Mouse (Mus musculus) CH12.LX (cell line): ENCODE results near the gene Psme1. TPM values are rescaled to one million over a fixed set of nuclear protein-coding genes. Genes with fewer than 3 reads are reported as not detected.

Experiments
- DNase-seq: peaks from one replicate; pipeline ENCODE4 v3.0.0-alpha.2; 2013; ENCODE audit errors: extremely low read depth
- H3K27ac ChIP-seq: 2 replicates; pipeline ENCODE4 v1.5.1; 2012; ENCODE audit warnings: low read depth, mild to moderate bottlenecking, control low read depth, moderate library complexity; ENCODE audit not compliant: insufficient read depth
- H3K27me3 ChIP-seq: replicated peaks from 2 replicates; pipeline ENCODE3; 2012; ENCODE audit warnings: inconsistent platforms
- H3K36me3 ChIP-seq, 2 experiments: replicated peaks in 1 of 2; 2 replicates each; pipeline versions ENCODE3 to v1.6.1; 2012; ENCODE audit warnings: inconsistent platforms in 1 of 2, low read length in 1 of 2, mild to moderate bottlenecking in 1 of 2, mixed read lengths in 1 of 2, moderate library complexity in 1 of 2; ENCODE audit not compliant: control insufficient read depth in 1 of 2, insufficient read depth in 1 of 2
- H3K4me1 ChIP-seq, 2 experiments: 2 replicates each; pipeline ENCODE4 v1.6.1; 2012; ENCODE audit warnings: inconsistent platforms in 1 of 2, moderate library complexity in 1 of 2; ENCODE audit not compliant: insufficient read depth in 2 of 2, control insufficient read depth in 1 of 2
- H3K4me2 ChIP-seq: 2 replicates; pipeline ENCODE4 v1.6.1; 2012; ENCODE audit warnings: low read depth, mild to moderate bottlenecking, control low read depth; ENCODE audit not compliant: poor library complexity, insufficient read depth, severe bottlenecking
- H3K4me3 ChIP-seq, 3 experiments: fragments of 150-350 bp in 1 of 3; sonication (generic) in 1 of 3; replicated peaks in 1 of 3; 2 replicates each; pipeline versions ENCODE3 to v1.5.1; 2011 to 2012; ENCODE audit warnings: low read depth in 2 of 3, low read length in 2 of 3, mild to moderate bottlenecking in 2 of 3, moderate library complexity in 2 of 3, control low read depth in 1 of 3, improper control_type of control experiment in 1 of 3, inconsistent platforms in 1 of 3, mixed read lengths in 1 of 3; ENCODE audit not compliant: poor library complexity in 1 of 3
- H3K79me2 ChIP-seq: replicated peaks from 2 replicates; pipeline ENCODE4 v1.6.1; 2012; ENCODE audit warnings: mild to moderate bottlenecking, moderate library complexity; ENCODE audit not compliant: control insufficient read depth, poor library complexity, insufficient read depth, severe bottlenecking; ENCODE audit errors: extremely low read depth
- H3K9ac ChIP-seq: 2 replicates; pipeline ENCODE4 v1.6.1; 2012; ENCODE audit warnings: low read depth, mild to moderate bottlenecking, control low read depth, moderate library complexity; ENCODE audit not compliant: insufficient read depth
- H3K9me3 ChIP-seq: replicated peaks from 2 replicates; pipeline ENCODE3; 2012; ENCODE audit warnings: low read length, inconsistent platforms, mixed read lengths
- BHLHE40 ChIP-seq: IDR thresholded peaks from 2 replicates; pipeline ENCODE4 v1.6.1; 2011; ENCODE audit warnings: mild to moderate bottlenecking, low read depth, low read length, improper control_type of control experiment
- CHD1 ChIP-seq: IDR thresholded peaks from 2 replicates; pipeline ENCODE4 v1.6.1; 2012; ENCODE audit warnings: low read depth, low read length, improper control_type of control experiment, inconsistent platforms
- CHD2 ChIP-seq: IDR thresholded peaks from 2 replicates; pipeline ENCODE4 v1.6.1; 2011; ENCODE audit warnings: low read length, improper control_type of control experiment
- CTCF ChIP-seq, 2 experiments: IDR thresholded peaks in 1 of 2; conservative IDR thresholded peaks in 1 of 2; 2 replicates each; pipeline ENCODE4 v1.5.1; 2011 to 2012; ENCODE audit warnings: low read depth in 2 of 2, low read length in 2 of 2, improper control_type of control experiment in 1 of 2, inconsistent platforms in 1 of 2, mild to moderate bottlenecking in 1 of 2, moderate library complexity in 1 of 2
- E2F4 ChIP-seq: IDR thresholded peaks from 2 replicates; pipeline ENCODE4 v1.6.1; 2011; ENCODE audit warnings: low read depth, low read length, improper control_type of control experiment; ENCODE audit not compliant: insufficient replicate concordance
- ELF1 ChIP-seq: IDR thresholded peaks from 2 replicates; pipeline ENCODE4 v1.6.1; 2014; ENCODE audit warnings: low read depth, mild to moderate bottlenecking, inconsistent platforms, low read length, improper control_type of control experiment
- EP300 ChIP-seq: IDR thresholded peaks from 2 replicates; pipeline ENCODE4 v1.6.1; 2011; ENCODE audit warnings: low read length, improper control_type of control experiment
- ETS1 ChIP-seq: conservative IDR thresholded peaks from 2 replicates; pipeline ENCODE4 v1.6.1; 2012; ENCODE audit warnings: low read depth, mild to moderate bottlenecking, inconsistent platforms, low read length, improper control_type of control experiment, moderate library complexity
- GABPA ChIP-seq: IDR thresholded peaks from 2 replicates; pipeline ENCODE4 v1.6.1; 2012; ENCODE audit warnings: low read depth, low read length, improper control_type of control experiment, inconsistent platforms; ENCODE audit not compliant: insufficient replicate concordance
- HCFC1 ChIP-seq: IDR thresholded peaks from 2 replicates; pipeline ENCODE4 v1.6.1; 2012; ENCODE audit warnings: low read depth, mild to moderate bottlenecking, inconsistent platforms, low read length, improper control_type of control experiment
- IRF4 ChIP-seq: IDR thresholded peaks from 2 replicates; pipeline ENCODE4 v1.6.1; 2014; ENCODE audit warnings: low read depth, mild to moderate bottlenecking, inconsistent platforms, low read length, improper control_type of control experiment
- JUN ChIP-seq: IDR thresholded peaks from 2 replicates; pipeline ENCODE4 v1.6.1; 2011; ENCODE audit warnings: low read depth, mild to moderate bottlenecking, low read length, improper control_type of control experiment, moderate library complexity; ENCODE audit not compliant: insufficient read depth
- JUND ChIP-seq: conservative IDR thresholded peaks from 2 replicates; pipeline ENCODE4 v1.6.1; 2011; ENCODE audit warnings: low read depth, low read length, improper control_type of control experiment
- KAT2A ChIP-seq: IDR thresholded peaks from 2 replicates; pipeline ENCODE4 v1.6.1; 2012; ENCODE audit warnings: low read length, improper control_type of control experiment, inconsistent platforms; ENCODE audit not compliant: insufficient replicate concordance
- MAFK ChIP-seq: IDR thresholded peaks from 2 replicates; pipeline ENCODE4 v1.6.1; 2011; ENCODE audit warnings: low read length, improper control_type of control experiment; ENCODE audit not compliant: insufficient replicate concordance
- MAX ChIP-seq: IDR thresholded peaks from 2 replicates; pipeline ENCODE4 v1.6.1; 2011; ENCODE audit warnings: low read length, improper control_type of control experiment
- MAZ ChIP-seq: IDR thresholded peaks from 2 replicates; pipeline ENCODE4 v1.6.1; 2012; ENCODE audit warnings: low read depth, mild to moderate bottlenecking, inconsistent platforms, low read length, improper control_type of control experiment, moderate library complexity
- MEF2A ChIP-seq: IDR thresholded peaks from 2 replicates; pipeline ENCODE4 v1.6.1; 2014; ENCODE audit warnings: low read depth, mild to moderate bottlenecking, inconsistent platforms, low read length, improper control_type of control experiment, borderline replicate concordance
- MXI1 ChIP-seq: IDR thresholded peaks from 2 replicates; pipeline ENCODE4 v1.6.1; 2011; ENCODE audit warnings: mild to moderate bottlenecking, low read depth, low read length, improper control_type of control experiment
- MYC ChIP-seq: IDR thresholded peaks from 2 replicates; pipeline ENCODE4 v1.6.1; 2011; ENCODE audit warnings: low read depth, mild to moderate bottlenecking, improper control_type of control experiment, low read length
- NELFE ChIP-seq: IDR thresholded peaks from 2 replicates; pipeline ENCODE4 v1.6.1; 2011; ENCODE audit warnings: low read depth, low read length, improper control_type of control experiment
- NRF1 ChIP-seq: IDR thresholded peaks from 2 replicates; pipeline ENCODE4 v1.6.1; 2014; ENCODE audit warnings: low read depth, mild to moderate bottlenecking, inconsistent platforms, low read length, improper control_type of control experiment, moderate library complexity
- PAX5 ChIP-seq: IDR thresholded peaks from 2 replicates; pipeline ENCODE4 v1.6.1; 2012; ENCODE audit warnings: low read length, inconsistent platforms, mixed read lengths
- POLR2A ChIP-seq: IDR thresholded peaks from 2 replicates; pipeline ENCODE4 v1.6.1; 2011; ENCODE audit warnings: low read depth, mild to moderate bottlenecking, improper control_type of control experiment, low read length
- POLR2AphosphoS2 ChIP-seq: IDR thresholded peaks from 2 replicates; pipeline ENCODE4 v1.6.1; 2011; ENCODE audit warnings: low read depth, low read length, improper control_type of control experiment
- RAD21 ChIP-seq: IDR thresholded peaks from 2 replicates; pipeline ENCODE4 v1.6.1; 2011; ENCODE audit warnings: low read depth, mild to moderate bottlenecking, low read length, improper control_type of control experiment, moderate library complexity
- RCOR1 ChIP-seq: conservative IDR thresholded peaks from 2 replicates; pipeline ENCODE4 v1.6.1; 2012; ENCODE audit warnings: low read depth, mild to moderate bottlenecking, inconsistent platforms, low read length, improper control_type of control experiment
- SIN3A ChIP-seq: IDR thresholded peaks from 2 replicates; pipeline ENCODE4 v1.6.1; 2012; ENCODE audit warnings: low read length, improper control_type of control experiment, inconsistent platforms
- SMC3 ChIP-seq: IDR thresholded peaks from 2 replicates; pipeline ENCODE4 v1.6.1; 2011; ENCODE audit warnings: low read depth, low read length, improper control_type of control experiment
- TBP ChIP-seq: conservative IDR thresholded peaks from 2 replicates; pipeline ENCODE4 v1.6.1; 2011; ENCODE audit warnings: low read depth, low read length, improper control_type of control experiment
- TCF12 ChIP-seq: IDR thresholded peaks from 2 replicates; pipeline ENCODE4 v1.6.1; 2014; ENCODE audit warnings: low read depth, mild to moderate bottlenecking, inconsistent platforms, low read length, improper control_type of control experiment
- UBTF ChIP-seq: IDR thresholded peaks from 2 replicates; pipeline ENCODE4 v1.6.1; 2012; ENCODE audit warnings: low read depth, mild to moderate bottlenecking, inconsistent platforms, low read length, improper control_type of control experiment, moderate library complexity
- USF1 ChIP-seq: IDR thresholded peaks from 2 replicates; pipeline ENCODE4 v1.6.1; 2014; ENCODE audit warnings: low read depth, mild to moderate bottlenecking, inconsistent platforms, low read length, improper control_type of control experiment
- USF2 ChIP-seq: conservative IDR thresholded peaks from 2 replicates; pipeline ENCODE4 v1.6.1; 2011; ENCODE audit warnings: low read depth, low read length, improper control_type of control experiment
- ZC3H11A ChIP-seq: IDR thresholded peaks from 2 replicates; pipeline ENCODE4 v1.6.1; 2012; ENCODE audit warnings: low read depth, mild to moderate bottlenecking, inconsistent platforms, low read length, improper control_type of control experiment
- ZKSCAN1 ChIP-seq: IDR thresholded peaks from 2 replicates; pipeline ENCODE4 v1.6.1; 2012; ENCODE audit warnings: low read depth, inconsistent platforms, low read length, improper control_type of control experiment, borderline replicate concordance
- ZMIZ1 ChIP-seq: IDR thresholded peaks from 2 replicates; pipeline ENCODE4 v1.6.1; 2012; ENCODE audit warnings: low read depth, mild to moderate bottlenecking, inconsistent platforms, low read length, improper control_type of control experiment
- ZNF384 ChIP-seq: IDR thresholded peaks from 2 replicates; pipeline ENCODE4 v1.6.1; 2012; ENCODE audit warnings: low read depth, low read length, improper control_type of control experiment, inconsistent platforms
- dilution Hi-C: fragments of 300-500 bp; cut with MboI; formaldehyde crosslinking; loops from 2 replicates; pipeline ENCODE4 v1.14.3; 2020; ENCODE audit warnings: low sequenced_read_pairs; ENCODE audit not compliant: extremely low pct_unique_long_range_greater_than_20kb, extremely low pct_ligation_motif_present
- in situ Hi-C: fragments of 300-500 bp; cut with MboI; formaldehyde crosslinking; loops from 3 replicates; pipeline ENCODE4 v1.14.3; 2019; ENCODE audit warnings: low sequenced_read_pairs, low pct_ligation_motif_present, low pct_unique_long_range_greater_than_20kb, mixed read lengths
- polyA plus RNA-seq: library from polyadenylated mRNA; unstranded; fragments of >175 nt; gene quantifications from 2 replicates; pipeline ENCODE4 v1.2.1, GENCODE M21; 2012; ENCODE audit warnings: low read depth; ENCODE audit not compliant: insufficient read length
- total RNA-seq, 2 experiments: library from RNA; depleted of rRNA; stranded (reverse); fragments of 300-350 nt in 1 of 2; fragments of >200 nt in 1 of 2; gene quantifications; 2 replicates each; pipeline ENCODE4 v1.2.3; 2012 to 2014

Gene Psme1
- total and polyA plus RNA-seq, 3 experiments: 335 to 740 (median 377) TPM

GRCm38 (mm10) chr14:55589771-55590448 is 12.0 kb downstream of the Psme1 start:
- dilution Hi-C loops (no loop called here), in situ Hi-C loops (no loop called here)
- no peaks in the 10 kb centered on the region for H3K27me3 ChIP-seq
- peaks cover 4 to 58% of the 10 kb centered on the region in 2 experiments for H3K4me1 ChIP-seq
- no peaks in the 10 kb centered on the region for H3K9me3 ChIP-seq
- TF ChIP-seq TCF12 (no peak; the same call in 1 of the 2 replicates), ZKSCAN1 (no peak), NRF1 (no peak), SMC3 (no peak), HCFC1 (no peak), USF1 (no peak), MAX (no peak), TBP (no peak), MAZ (no peak), CHD2 (no peak), SIN3A (peak; percentile 27; the same call in 1 of the 2 replicates), BHLHE40 (no peak), JUND (no peak; the same call in 1 of the 2 replicates), ZNF384 (0 out of 2 replicates have a peak, but pooled peaks have one; percentile 16), ZC3H11A (no peak), E2F4 (0 out of 2 replicates have a peak, but pooled peaks have one; percentile 33), CTCF (conservative IDR thresholded peaks at IDR 0.05 in 1 of 2, IDR thresholded peaks at IDR 0.05 in 1 of 2; ENCODE audit: low read depth in 2 of 2, low read length in 2 of 2) (no peak), USF2 (no peak), MXI1 (no peak; the same call in 1 of the 2 replicates), ZMIZ1 (no peak), KAT2A (no peak), ETS1 (peak; percentile 54; the same call in 1 of the 2 replicates), RAD21 (no peak), GABPA (no peak), ELF1 (0 out of 2 replicates have a peak, but pooled peaks have one; percentile 32), MEF2A (peak; percentile 67), MYC (no peak), IRF4 (0 out of 2 replicates have a peak, but pooled peaks have one; percentile 10), EP300 (peak; percentile 49), CHD1 (no peak; the same call in 1 of the 2 replicates), UBTF (no peak), RCOR1 (no peak), POLR2A (no peak), JUN (no peak), NELFE (no peak), MAFK (peak; percentile 39; the same call in 1 of the 2 replicates), POLR2AphosphoS2 (no peak), PAX5 (no peak)
- peak overlapping the region; percentile 79 to 94 (median 91) for H3K4me3 ChIP-seq
- peak overlapping the region; percentile 96 for H3K4me2 ChIP-seq
- DNase-seq: peak; percentile 89
- peaks cover 35% of the 10 kb centered on the region for H3K79me2 ChIP-seq
- H3K36me3 ChIP-seq: peaks cover 27 to 49% of the 10 kb centered on the region in 2 experiments
- peak overlapping the region; percentile 97 for H3K27ac ChIP-seq
- peak overlapping the region; percentile 89 for H3K9ac ChIP-seq
